Mouse (Mus musculus): ENCODE measurements around the gene Wrnip1. TPM values are rescaled to one million over a fixed set of nuclear protein-coding genes. Genes with fewer than 3 reads are reported as not detected.

Gene Wrnip1
- polyA plus RNA-seq (2021) = 55.2 TPM

GRCm38 (mm10) chr13:32801693-32802221, at the start of gene Wrnip1:
Wrnip1 (plus strand) TSS chr13:32802038.
- ChIA-PET CTCF (interaction anchor here (0.7 to 1.8 kb wide), 3 partner anchors 25 to 35 kb away, joined by 3 to 5 read pairs (median 3); no protein-coding TSS in a partner anchor), POLR2A (interaction anchor here (1.6 kb wide), 1 partner anchor 18 kb away, joined by 3 read pairs; no protein-coding TSS in a partner anchor)
- H3K27me3 ChIP-seq = no peaks in the 10 kb centered on the region
- no peak for TF ChIP-seq CTCF (IDR thresholded peaks at IDR 0.05)
- ATAC-seq (peak; percentile 94), DNase-seq (ENCODE audit: low read depth, low spot score) (peak; percentile 99)
- in situ Hi-C loops (cut with MboI; ENCODE audit: low pct_unique_long_range_greater_than_20kb) = loop anchor here (5.0 kb wide), 1 partner anchor 34 kb away; no protein-coding TSS in a partner anchor

GRCm38 (mm10) chr13:32752066-32752657, 49.7 kb upstream of the Wrnip1 start:
- POLR2A ChIA-PET = no interaction called here
- CTCF ChIA-PET = interaction anchor here (1.1 kb wide), 1 partner anchor 22 kb away, joined by 3 read pairs; no protein-coding TSS in a partner anchor
- no peak for ATAC-seq
- no peaks in the 10 kb centered on the region for H3K27me3 ChIP-seq
- TF ChIP-seq CTCF (IDR thresholded peaks at IDR 0.05) = no peak
- DNase-seq (ENCODE audit: low read depth, low spot score) = no peak
- in situ Hi-C loops (cut with MboI; ENCODE audit: low pct_unique_long_range_greater_than_20kb) = no loop called here

- ATAC-seq (no peak), DNase-seq (ENCODE audit: low read depth, low spot score) (no peak)
- in situ Hi-C loops (cut with MboI; ENCODE audit: low pct_unique_long_range_greater_than_20kb) = no loop called here
- no peaks in the 10 kb centered on the region for H3K27me3 ChIP-seq
- no peak for TF ChIP-seq CTCF (IDR thresholded peaks at IDR 0.05)
- CTCF ChIA-PET = interaction anchor here (1.1 kb wide), 1 partner anchor 9 kb away, joined by 5 read pairs; no protein-coding TSS in a partner anchor
- POLR2A ChIA-PET = no interaction called here
Observed at GRCm38 (mm10) chr13:32759036-32759435, 42.8 kb upstream of the Wrnip1 start.

GRCm38 (mm10) chr13:32760795-32761194, 41.0 kb upstream of the Wrnip1 start:
- DNase-seq (ENCODE audit: low read depth, low spot score) (no peak), ATAC-seq (no peak)
- ChIA-PET CTCF (no interaction called here), POLR2A (no interaction called here)
- no peak for TF ChIP-seq CTCF (IDR thresholded peaks at IDR 0.05)
- in situ Hi-C loops (cut with MboI; ENCODE audit: low pct_unique_long_range_greater_than_20kb) = no loop called here
- no peaks in the 10 kb centered on the region for H3K27me3 ChIP-seq

- CTCF ChIA-PET = interaction anchor here (0.8 to 1.1 kb wide), 2 partner anchors 36 to 103 kb away, joined by 3 read pairs; no protein-coding TSS in a partner anchor
- no peak for TF ChIP-seq CTCF (IDR thresholded peaks at IDR 0.05)
- ATAC-seq (no peak), DNase-seq (ENCODE audit: low read depth, low spot score) (no peak)
- POLR2A ChIA-PET = no interaction called here
- H3K27me3 ChIP-seq = peaks cover 6% of the 10 kb centered on the region
- in situ Hi-C loops (cut with MboI; ENCODE audit: low pct_unique_long_range_greater_than_20kb) = no loop called here
Observed at GRCm38 (mm10) chr13:32763141-32763540, 38.7 kb upstream of the Wrnip1 start.

- in situ Hi-C loops (cut with MboI; ENCODE audit: low pct_unique_long_range_greater_than_20kb) = no loop called here
- TF ChIP-seq CTCF (IDR thresholded peaks at IDR 0.05) = no peak
- DNase-seq (ENCODE audit: low read depth, low spot score) (no peak), ATAC-seq (no peak)
- CTCF ChIA-PET = no interaction called here
- POLR2A ChIA-PET = no interaction called here
- peaks cover 6% of the 10 kb centered on the region for H3K27me3 ChIP-seq
Observed at GRCm38 (mm10) chr13:32764448-32764847, 37.4 kb upstream of the Wrnip1 start.

GRCm38 (mm10) chr13:32768104-32768503, 33.7 kb upstream of the Wrnip1 start:
- no peak for DNase-seq (ENCODE audit: low read depth, low spot score)
- CTCF ChIA-PET = interaction anchor here (0.8 to 7.5 kb wide), 11 partner anchors 8 to 135 kb away, joined by 3 to 59 read pairs (median 4); no protein-coding TSS in a partner anchor
- H3K27me3 ChIP-seq = peaks cover 6% of the 10 kb centered on the region
- TF ChIP-seq CTCF (IDR thresholded peaks at IDR 0.05) = peak; percentile 77
- POLR2A ChIA-PET = interaction anchor here (2.1 kb wide), 1 partner anchor 29 kb away, joined by 5 read pairs; no protein-coding TSS in a partner anchor
- in situ Hi-C loops (cut with MboI; ENCODE audit: low pct_unique_long_range_greater_than_20kb) = loop anchor here (5.0 kb wide), 1 partner anchor 34 kb away; the partner anchor contains the start of genes D930007J09Rik and Wrnip1
- ATAC-seq = no peak

- peaks cover 6% of the 10 kb centered on the region for H3K27me3 ChIP-seq
- no peak for DNase-seq (ENCODE audit: low read depth, low spot score)
- POLR2A ChIA-PET = no interaction called here
- in situ Hi-C loops (cut with MboI; ENCODE audit: low pct_unique_long_range_greater_than_20kb) = loop anchor here (5.0 kb wide), 1 partner anchor 32 kb away; the partner anchor contains the start of genes D930007J09Rik and Wrnip1
- TF ChIP-seq CTCF (IDR thresholded peaks at IDR 0.05) = no peak
- ATAC-seq = peak; percentile 17
- CTCF ChIA-PET = interaction anchor here (0.7 to 7.5 kb wide), 6 partner anchors 9 to 34 kb away, joined by 3 to 59 read pairs (median 4); partner anchors contain the start of gene Mylk4
Observed at GRCm38 (mm10) chr13:32769960-32770359, 31.9 kb upstream of the Wrnip1 start.

- POLR2A ChIA-PET = no interaction called here
- in situ Hi-C loops (cut with MboI; ENCODE audit: low pct_unique_long_range_greater_than_20kb) = no loop called here
- DNase-seq (ENCODE audit: low read depth, low spot score) = no peak
- H3K27me3 ChIP-seq = no peaks in the 10 kb centered on the region
- TF ChIP-seq CTCF (IDR thresholded peaks at IDR 0.05) = no peak
- no peak for ATAC-seq
- CTCF ChIA-PET = no interaction called here
Observed at GRCm38 (mm10) chr13:32775889-32776288, 25.9 kb upstream of the Wrnip1 start.

- POLR2A ChIA-PET = no interaction called here
- no peak for TF ChIP-seq CTCF (IDR thresholded peaks at IDR 0.05)
- no peak for ATAC-seq
- in situ Hi-C loops (cut with MboI; ENCODE audit: low pct_unique_long_range_greater_than_20kb) = no loop called here
- CTCF ChIA-PET = no interaction called here
- no peaks in the 10 kb centered on the region for H3K27me3 ChIP-seq
- no peak for DNase-seq (ENCODE audit: low read depth, low spot score)
Observed at GRCm38 (mm10) chr13:32776350-32776749, 25.5 kb upstream of the Wrnip1 start.

GRCm38 (mm10) chr13:32778861-32779260, 23.0 kb upstream of the Wrnip1 start:
- in situ Hi-C loops (cut with MboI; ENCODE audit: low pct_unique_long_range_greater_than_20kb) = no loop called here
- ATAC-seq = no peak
- ChIA-PET POLR2A (no interaction called here), CTCF (interaction anchor here (1.0 to 1.6 kb wide), 3 partner anchors 9 to 18 kb away, joined by 3 to 7 read pairs (median 4); no protein-coding TSS in a partner anchor)
- TF ChIP-seq CTCF (IDR thresholded peaks at IDR 0.05) = no peak
- DNase-seq (ENCODE audit: low read depth, low spot score) = no peak
- H3K27me3 ChIP-seq = no peaks in the 10 kb centered on the region
